Mouse (Mus musculus) liver, embryonic 18 days (tissue): ENCODE results near the gene Tdp2. TPM values are rescaled to one million over a fixed set of nuclear protein-coding genes. Genes with fewer than 3 reads are reported as not detected.

Source experiments
- polyA plus RNA-seq: library from polyadenylated mRNA; depleted of rRNA; stranded (reverse); fragments of >200 nt; gene quantifications from 2 replicates; pipeline ENCODE4 v1.2.3, GENCODE M21; 2012; rRNA removed

The Tdp2 gene
- polyA plus RNA-seq = 18.0 and 18.5 TPM in 2 replicates

GRCm38 (mm10) chr13:24831353-24832130 lies at the start of gene Tdp2, which contains the start of gene Acot13:
TSS of gene Tdp2 (plus strand) at chr13:24831679.
TSS of gene Acot13 (minus strand) at chr13:24831540.

DNA sequence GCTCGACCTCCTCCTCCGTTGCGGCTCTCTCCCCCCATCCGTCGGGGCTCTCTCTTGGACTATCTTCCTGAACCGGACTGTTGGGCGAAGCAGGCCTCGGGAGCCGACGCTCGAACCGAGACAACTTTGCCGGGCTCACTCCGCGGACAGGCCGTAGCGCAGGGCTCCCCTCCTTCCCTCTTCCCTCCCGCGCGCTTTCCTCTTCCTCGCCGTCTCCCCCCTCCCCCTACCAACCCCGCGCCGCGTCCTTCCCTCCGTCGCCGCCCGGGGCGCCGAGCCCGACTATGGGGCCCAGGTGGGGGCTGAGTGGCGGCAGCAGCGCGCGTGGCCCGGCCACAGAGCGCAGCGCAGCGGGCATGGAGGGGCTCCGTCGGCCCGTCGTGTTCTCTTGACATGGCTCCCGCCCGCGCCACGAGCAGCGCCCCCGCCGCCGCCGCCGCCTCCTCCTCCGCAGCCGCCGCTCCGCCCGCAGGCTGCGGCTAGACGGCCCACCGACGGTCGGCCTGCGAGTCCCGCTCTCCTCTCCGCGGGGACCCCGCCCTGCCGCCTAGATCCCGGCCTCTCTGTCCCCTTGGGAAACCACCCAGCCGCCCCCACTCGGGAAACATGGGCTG lies 30.1 kb upstream of the Tdp2 start, which contains the start of gene BC005537:
BC005537 (plus strand) TSS at position 350 of the 614 bp plus-strand sequence.

GRCm38 (mm10) chr13:24844983-24845955 lies 13.8 kb downstream of the Tdp2 start, which contains the start of gene D130043K22Rik:
TSS of gene D130043K22Rik (plus strand) at chr13:24845135.

Other genes with a start within 250 kb of the Tdp2 start
- gene Ripor2, start 249.5 kb upstream of the Tdp2 start, polyA plus RNA-seq = 3.2 and 4.2 TPM in 2 replicates
- gene Armh2, start 90.4 kb upstream of the Tdp2 start, polyA plus RNA-seq = not detected in 2 replicates
- 31.0 and 32.0 TPM in 2 replicates for gene Gmnn, start 69.8 kb upstream of the Tdp2 start, polyA plus RNA-seq
- gene BC005537, start 30.0 kb upstream of the Tdp2 start, polyA plus RNA-seq = 29.1 and 30.2 TPM in 2 replicates
- gene Acot13, start 139 bp upstream of the Tdp2 start, polyA plus RNA-seq = 46.8 and 53.9 TPM in 2 replicates
- gene D130043K22Rik, start 13.5 kb downstream of the Tdp2 start, polyA plus RNA-seq = 0.23 and 0.31 TPM in 2 replicates
- 5.0 and 5.5 TPM in 2 replicates for gene Aldh5a1, start 106.0 kb downstream of the Tdp2 start, polyA plus RNA-seq
- gene Gpld1, start 111.5 kb downstream of the Tdp2 start, polyA plus RNA-seq = 52.9 and 57.0 TPM in 2 replicates
- 6.0 and 6.6 TPM in 2 replicates for gene Mrs2, start 188.7 kb downstream of the Tdp2 start, polyA plus RNA-seq
- gene Dcdc2a, start 224.3 kb downstream of the Tdp2 start, polyA plus RNA-seq = 0.82 and 1.2 TPM in 2 replicates